Mouse (Mus musculus) skeletal muscle tissue, postnatal 0 days (tissue): ENCODE data around the gene Akr1c20. TPM values are rescaled to one million over a fixed set of nuclear protein-coding genes. Genes with fewer than 3 reads are reported as not detected.

Experiments used
- polyA plus RNA-seq: library from polyadenylated mRNA; unstranded; fragments of >200 nt; fragmentation: Nextera tagmentation; extraction: Ambion mirVana; gene quantifications from 2 replicates; pipeline ENCODE4 v1.2.1, GENCODE M21; 2015

Akr1c20 gene
- polyA plus RNA-seq = not detected in 2 replicates

DNA sequence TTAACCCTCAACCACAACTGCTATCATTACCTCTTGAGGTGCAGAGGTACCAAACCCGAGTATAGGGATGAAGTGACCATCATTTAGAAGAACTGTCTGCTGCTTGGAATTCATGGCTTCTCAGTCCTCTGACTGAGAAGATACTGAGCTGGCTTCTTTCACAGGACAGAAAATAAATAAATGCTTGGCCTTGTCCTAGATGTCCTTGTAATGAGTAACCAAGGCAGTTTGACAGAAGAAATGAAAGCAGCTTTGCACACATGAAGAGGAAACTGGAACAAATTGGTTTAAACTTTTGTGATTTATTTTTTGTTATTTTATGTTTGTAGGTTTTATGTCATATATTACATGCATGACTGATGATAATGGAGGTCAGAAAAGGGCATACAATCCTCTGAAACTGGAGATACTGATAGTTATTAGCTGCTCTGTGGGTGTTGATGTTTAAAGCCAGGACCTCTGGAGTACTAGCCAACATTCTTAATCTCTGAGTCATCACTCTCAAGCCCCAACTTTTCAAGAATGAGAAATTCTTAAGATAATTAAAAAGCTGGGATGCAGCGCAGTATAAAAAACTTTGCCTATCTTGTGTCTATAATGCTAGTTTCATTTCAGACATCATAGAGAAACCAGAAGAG is at the start of gene Akr1c20:
Akr1c20 (minus strand) TSS at position 145 of the 638 bp plus-strand sequence.

Other genes starting within 250 kb of the Akr1c20 start
- 0.12 and 0.15 TPM in 2 replicates for gene Akr1c12, start 243.9 kb downstream of the Akr1c20 start, polyA plus RNA-seq
- not detected in 2 replicates for gene Akr1c6, start 89.0 kb downstream of the Akr1c20 start, polyA plus RNA-seq
- not detected in 2 replicates for gene Akr1c21, start 50.7 kb upstream of the Akr1c20 start, polyA plus RNA-seq
- gene Akr1e1, start 85.8 kb upstream of the Akr1c20 start, polyA plus RNA-seq = 25.3 and 28.2 TPM in 2 replicates